Mouse (Mus musculus) ES-E14 (cell line): ENCODE results near the gene Coa7. TPM values are rescaled to one million over a fixed set of nuclear protein-coding genes. Genes with fewer than 3 reads are reported as not detected.

ENCODE experiments used
- DNase-seq: peaks from one replicate; pipeline ENCODE4 v3.0.0-alpha.2; 2013; ENCODE audit warnings: low read depth, low spot score
- H3K27ac ChIP-seq: 2 replicates; pipeline ENCODE4 v1.5.1; 2012; ENCODE audit warnings: low read depth, mild to moderate bottlenecking, low read length, moderate library complexity, mixed read lengths; ENCODE audit not compliant: poor library complexity, insufficient read depth, severe bottlenecking
- H3K36me3 ChIP-seq: 2 replicates; pipeline ENCODE4 v1.6.1; 2012; ENCODE audit warnings: mild to moderate bottlenecking, low read length, moderate library complexity, mixed read lengths; ENCODE audit not compliant: control insufficient read depth, poor library complexity, insufficient read depth, severe bottlenecking
- H3K4me1 ChIP-seq, 2 experiments: fragments of 150-350 bp in 1 of 2; sonication (generic) in 1 of 2; 2 replicates each; pipeline ENCODE4 v1.6.1; 2012; ENCODE audit warnings: low read length in 2 of 2, mild to moderate bottlenecking in 1 of 2, mixed read lengths in 1 of 2; ENCODE audit not compliant: control insufficient read depth in 2 of 2, insufficient read depth in 2 of 2, poor library complexity in 1 of 2
- H3K4me3 ChIP-seq, 2 experiments: fragments of 150-350 bp in 1 of 2; sonication (generic) in 1 of 2; 2 replicates each; pipeline ENCODE4 v1.5.1; 2012; ENCODE audit warnings: low read length in 2 of 2, low read depth in 1 of 2, mild to moderate bottlenecking in 1 of 2, mixed read lengths in 1 of 2; ENCODE audit not compliant: insufficient read depth in 1 of 2, poor library complexity in 1 of 2, severe bottlenecking in 1 of 2
- H3K9ac ChIP-seq: 2 replicates; pipeline ENCODE4 v1.6.1; 2012; ENCODE audit warnings: low read depth, mild to moderate bottlenecking, low read length, mixed read lengths; ENCODE audit not compliant: poor library complexity, insufficient read depth, severe bottlenecking
- H3K9me3 ChIP-seq: fragments of 150-350 bp; sonication (generic); 2 replicates; pipeline ENCODE4 v1.6.1; 2012; ENCODE audit warnings: low read depth, mild to moderate bottlenecking, low read length; ENCODE audit not compliant: control insufficient read depth, insufficient read depth
- CHD2 ChIP-seq: IDR thresholded peaks from 2 replicates; pipeline ENCODE4 v1.6.1; 2014; ENCODE audit warnings: mild to moderate bottlenecking, low read depth, low read length, inconsistent platforms
- HCFC1 ChIP-seq: IDR thresholded peaks from 2 replicates; pipeline ENCODE4 v1.6.1; 2012; ENCODE audit warnings: low read length, inconsistent platforms, borderline replicate concordance; ENCODE audit not compliant: insufficient read depth
- MAFK ChIP-seq: IDR thresholded peaks from 2 replicates; pipeline ENCODE4 v1.6.1; 2014; ENCODE audit warnings: mild to moderate bottlenecking, low read depth, low read length, inconsistent platforms; ENCODE audit not compliant: insufficient read depth
- ZC3H11A ChIP-seq: IDR thresholded peaks from 2 replicates; pipeline ENCODE4 v1.6.1; 2012; ENCODE audit warnings: low read depth, mild to moderate bottlenecking, inconsistent platforms, low read length, borderline replicate concordance
- ZNF384 ChIP-seq: IDR thresholded peaks from 2 replicates; pipeline ENCODE4 v1.6.1; 2012; ENCODE audit warnings: low read depth, low read length, inconsistent platforms
- in situ Hi-C, 2 experiments: fragments of 600-800 bp; cut with MboI; formaldehyde crosslinking; loops; one replicate each; pipeline ENCODE4 v1.15.1; 2025; ENCODE audit warnings: low sequenced_read_pairs in 2 of 2, inconsistent platforms in 1 of 2; ENCODE audit not compliant: unreplicated experiment in 2 of 2
- total RNA-seq: library from RNA; depleted of rRNA; stranded (reverse); fragments of 300-350 nt; gene quantifications from 2 replicates; pipeline ENCODE4 v1.2.3, GENCODE M21; 2012; rRNA removed

The Coa7 gene
- total RNA-seq = 24.7 and 37.0 TPM in 2 replicates

GRCm38 (mm10) chr4:108327730-108328484 is at the start of gene Coa7:
Gene Coa7 (plus strand): TSS chr4:108328140.
- H3K36me3 ChIP-seq = peaks cover 6% of the 10 kb centered on the region; the same call in 1 of the 2 replicates
- in situ Hi-C loops = no loop called here
- H3K4me1 ChIP-seq = peaks cover 4 to 7% of the 10 kb centered on the region in 2 experiments; a peak in 3 of 4 replicates
- peak within 1 kb of the TSS; percentile 86 for H3K27ac ChIP-seq
- peak within 1 kb of the TSS; percentile 89 for H3K9ac ChIP-seq
- peak; percentile 95 for DNase-seq
- TF ChIP-seq HCFC1 (no peak), ZNF384 (no peak), CHD2 (0 out of 2 replicates have a peak, but pooled peaks have one; percentile 50)
- peak within 1 kb of the TSS; percentile 75 to 86 for H3K4me3 ChIP-seq
- no peaks in the 10 kb centered on the region for H3K9me3 ChIP-seq

DNA sequence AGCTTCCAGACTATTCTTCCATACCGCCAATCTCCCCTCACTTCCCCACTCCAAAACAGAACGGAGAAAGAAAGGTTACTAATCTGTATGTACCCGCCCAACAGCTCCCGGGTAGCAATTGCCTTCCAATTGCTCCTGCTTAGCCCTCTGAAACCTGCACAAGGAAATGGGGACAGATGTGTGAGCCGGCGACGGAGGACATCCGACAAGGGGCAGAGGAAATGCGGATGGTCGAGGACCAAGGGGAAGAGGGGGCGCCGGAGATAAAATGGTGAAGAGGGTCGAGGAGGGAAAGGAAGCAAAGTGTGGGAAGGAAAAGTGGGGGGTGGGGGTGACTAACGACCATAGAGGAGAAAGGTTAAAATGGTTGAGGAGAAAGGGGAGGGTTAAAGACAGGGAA is 27.7 kb upstream of the Coa7 start:
- Histone ChIP-seq H3K4me1 (0 out of 4 replicates have a peak, but pooled peaks cover 0 to 3% of the 10 kb centered on the region in 2 experiments), H3K36me3 (no peaks in the 10 kb centered on the region), H3K4me3 (peak overlapping the region; percentile 78 to 91), H3K9me3 (no peaks in the 10 kb centered on the region; the same call in 1 of the 2 replicates), H3K27ac (peak overlapping the region; percentile 29; the same call in 1 of the 2 replicates), H3K9ac (peak overlapping the region; percentile 92)
- in situ Hi-C loops = no loop called here
- TF ChIP-seq HCFC1 = no peak
- TF ChIP-seq ZNF384 = no peak
- no peak for TF ChIP-seq MAFK
- no peak for TF ChIP-seq ZC3H11A
- TF ChIP-seq CHD2 = no peak
- no peak for DNase-seq

DNA sequence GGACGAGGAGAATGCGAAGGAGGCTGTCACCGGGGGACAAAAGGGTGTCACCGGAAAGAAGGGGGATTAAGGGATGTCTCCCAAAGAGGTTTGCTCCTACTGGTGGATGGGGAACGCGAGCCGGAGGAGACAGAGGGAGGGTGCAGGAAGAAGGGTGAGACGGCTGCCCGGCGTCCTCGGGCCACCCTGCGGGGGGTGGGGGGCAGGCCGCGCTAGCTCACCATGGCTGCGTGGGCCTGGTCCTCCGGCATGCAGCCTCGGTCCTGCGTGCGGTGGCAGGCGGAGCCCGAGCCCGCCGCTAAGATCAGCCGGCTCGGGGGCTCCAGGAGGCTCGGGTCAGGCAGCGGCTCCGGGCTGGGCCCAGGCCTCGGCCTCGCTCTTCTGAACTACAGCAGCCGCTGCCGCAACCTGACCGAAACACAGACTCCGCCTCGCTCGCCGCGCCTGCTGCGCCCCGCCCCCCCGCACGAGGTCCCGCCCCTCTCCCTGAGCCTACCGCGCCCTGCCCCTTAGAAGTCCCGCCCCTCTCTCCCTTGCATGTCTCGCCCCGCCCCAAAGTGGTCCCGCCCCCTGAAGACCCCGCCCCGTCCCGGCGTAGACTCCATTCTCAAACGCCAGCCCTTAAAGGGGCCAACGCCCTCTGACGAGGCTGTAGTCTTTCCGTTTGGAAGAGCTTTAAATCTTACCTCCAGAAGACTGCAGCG is 27.1 kb upstream of the Coa7 start, which contains the start of gene Zyg11b:
Gene Zyg11b, minus strand, starts transcription at position 427 of the 704 bp plus-strand sequence.
- no peaks in the 10 kb centered on the region for H3K36me3 ChIP-seq

DNA sequence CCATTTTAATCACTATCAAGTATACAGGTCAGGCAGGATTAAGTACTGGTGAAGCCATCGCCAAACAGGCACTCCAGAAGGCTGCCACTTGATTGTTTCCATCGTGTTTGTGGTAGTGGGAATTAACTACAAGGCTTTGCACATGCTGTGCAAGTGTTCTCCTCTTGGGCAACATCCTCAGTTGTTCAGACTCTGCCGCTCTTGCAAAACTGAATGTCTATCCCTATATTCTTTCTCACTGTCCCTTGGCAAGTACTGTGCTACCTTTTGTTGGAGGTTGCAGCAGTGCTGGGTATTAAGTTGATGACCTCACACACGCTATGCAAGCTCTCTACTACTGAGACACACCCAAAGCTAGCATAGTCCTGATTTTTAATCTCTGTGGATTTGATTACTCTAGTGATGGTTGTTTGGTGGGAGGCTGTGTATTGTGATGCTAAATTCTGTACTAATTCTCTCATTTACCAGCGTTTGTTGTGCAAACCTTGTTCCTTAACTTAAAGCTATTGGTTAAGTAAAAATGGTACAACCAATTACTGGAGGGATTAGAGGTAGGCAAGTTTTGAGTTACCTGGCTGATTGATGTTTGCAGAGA is 25.5 kb upstream of the Coa7 start:
- no peak overlapping the region for H3K9ac ChIP-seq
- no peak overlapping the region for H3K4me3 ChIP-seq
- TF ChIP-seq ZC3H11A = no peak
- no peak for TF ChIP-seq CHD2
- no peak for TF ChIP-seq HCFC1
- no peak for TF ChIP-seq ZNF384
- TF ChIP-seq MAFK = no peak
- peaks cover 2% of the 10 kb centered on the region; the same call in 1 of the 2 replicates for H3K9me3 ChIP-seq
- peak; percentile 37 for DNase-seq
- H3K36me3 ChIP-seq = no peaks in the 10 kb centered on the region
- H3K27ac ChIP-seq = no peak overlapping the region
- in situ Hi-C loops = no loop called here
- H3K4me1 ChIP-seq = 0 out of 4 replicates have a peak, but pooled peaks cover 0 to 3% of the 10 kb centered on the region in 2 experiments

More for the DNA sequence above, 27.1 kb upstream of the Coa7 start, which contains the start of gene Zyg11b:
- peak; percentile 90 for DNase-seq
- Histone ChIP-seq H3K9me3 (no peaks in the 10 kb centered on the region; the same call in 1 of the 2 replicates), H3K27ac (peak within 1 kb of the TSS; percentile 29; the same call in 1 of the 2 replicates), H3K4me3 (peak within 1 kb of the TSS; percentile 78 to 91), H3K9ac (peak within 1 kb of the TSS; percentile 92), H3K4me1 (0 out of 4 replicates have a peak, but pooled peaks cover 0 to 3% of the 10 kb centered on the region in 2 experiments)
- in situ Hi-C loops = no loop called here
- TF ChIP-seq ZC3H11A (no peak), ZNF384 (no peak)
